Mouse (Mus musculus): ENCODE measurements around the gene Olfr456. TPM values are rescaled to one million over a fixed set of nuclear protein-coding genes. Genes with fewer than 3 reads are reported as not detected.

The Olfr456 gene
- polyA plus RNA-seq (2017; shearing (Covaris generic)): not detected

GRCm38 (mm10) chr6:42487114-42487513 is at the start of gene Olfr456:
TSS of gene Olfr456 (minus strand) at chr6:42487214.

GRCm38 (mm10) chr6:42476235-42476634 is 10.8 kb downstream of the Olfr456 start, which contains the start of gene Olfr457:
TSS of gene Olfr457 (minus strand) at chr6:42476335.

GRCm38 (mm10) chr6:42465096-42465495 is 21.9 kb downstream of the Olfr456 start, which contains the start of gene Olfr458:
TSS of gene Olfr458 (minus strand) at chr6:42465196.

Other genes starting within 250 kb of the Olfr456 start
- gene Gstk1, start 241.3 kb downstream of the Olfr456 start, polyA plus RNA-seq (2017; shearing (Covaris generic)): 7.2 TPM
- gene Tmem139, start 225.2 kb downstream of the Olfr456 start, polyA plus RNA-seq (2017; shearing (Covaris generic)): not detected
- gene Casp2, start 222.2 kb downstream of the Olfr456 start, polyA plus RNA-seq (2017; shearing (Covaris generic)): 37.6 TPM
- not detected for gene Clcn1, start 200.5 kb downstream of the Olfr456 start, polyA plus RNA-seq (2017; shearing (Covaris generic))
- gene Fam131b, start 162.6 kb downstream of the Olfr456 start, polyA plus RNA-seq (2017; shearing (Covaris generic)): not detected
- gene Zyx, start 137.6 kb downstream of the Olfr456 start, polyA plus RNA-seq (2017; shearing (Covaris generic)): 202 TPM
- 0.76 TPM for gene Epha1, start 113.9 kb downstream of the Olfr456 start, polyA plus RNA-seq (2017; shearing (Covaris generic))
- gene Tas2r143, start 87.0 kb downstream of the Olfr456 start, polyA plus RNA-seq (2017; shearing (Covaris generic)): not detected
- gene Tas2r135, start 81.8 kb downstream of the Olfr456 start, polyA plus RNA-seq (2017; shearing (Covaris generic)): not detected
- not detected for gene Tas2r126, start 52.7 kb downstream of the Olfr456 start, polyA plus RNA-seq (2017; shearing (Covaris generic))
- not detected for gene Olfr458, start 22.0 kb downstream of the Olfr456 start, polyA plus RNA-seq (2017; shearing (Covaris generic))
- 0.55 TPM for gene Olfr457, start 10.9 kb downstream of the Olfr456 start, polyA plus RNA-seq (2017; shearing (Covaris generic))
- not detected for gene Olfr455, start 60.4 kb upstream of the Olfr456 start, polyA plus RNA-seq (2017; shearing (Covaris generic))
- gene Tcaf3, start 110.5 kb upstream of the Olfr456 start, polyA plus RNA-seq (2017; shearing (Covaris generic)): not detected
- gene Tcaf2, start 158.0 kb upstream of the Olfr456 start, polyA plus RNA-seq (2017; shearing (Covaris generic)): not detected
- not detected for gene Tcaf1, start 222.9 kb upstream of the Olfr456 start, polyA plus RNA-seq (2017; shearing (Covaris generic))